Mouse (Mus musculus): ENCODE data around the gene Cma2. TPM values are rescaled to one million over a fixed set of nuclear protein-coding genes. Genes with fewer than 3 reads are reported as not detected.

Cma2 gene
- total RNA-seq, 2 experiments from 2014 or later = not detected

Other genes starting within 250 kb of the Cma2 start
- under 1 TPM; 0.16 to 0.18 TPM for gene Tgm1, start 237.1 kb upstream of the Cma2 start, total RNA-seq (2021)
- gene Rabggta, start 228.7 kb upstream of the Cma2 start, total RNA-seq (2021) = 10 to 100 TPM; 42.0 to 54.1 TPM
- gene Dhrs1, start 205.3 kb upstream of the Cma2 start, total RNA-seq (2021) = 100 to 1,000 TPM; 103 to 110 TPM
- gene Nop9, start 205.3 kb upstream of the Cma2 start, total RNA-seq (2021) = 10 to 100 TPM; 16.4 to 17.1 TPM
- gene Cideb, start 192.5 kb upstream of the Cma2 start, total RNA-seq (2021) = under 1 TPM; 0.47 to 0.89 TPM
- gene Ltb4r2, start 189.6 kb upstream of the Cma2 start, total RNA-seq (2021) = under 1 TPM; 0.45 to 0.64 TPM
- gene Ltb4r1, start 185.0 kb upstream of the Cma2 start, total RNA-seq (2021) = under 1 TPM; 0.62 to 0.69 TPM
- 1 to 10 TPM; 6.7 to 9.0 TPM for gene Adcy4, start 166.9 kb upstream of the Cma2 start, total RNA-seq (2021)
- gene Ripk3, start 162.1 kb upstream of the Cma2 start, total RNA-seq (2021) = 1 to 10 TPM in 1 of 2 experiments, under 1 TPM in 1; 0.78 to 2.2 TPM
- gene Nfatc4, start 127.8 kb upstream of the Cma2 start, total RNA-seq (2021) = 1 to 10 TPM; 3.9 to 5.8 TPM
- 10 to 100 TPM; 17.0 to 17.3 TPM for gene Nynrin, start 97.0 kb upstream of the Cma2 start, total RNA-seq (2021)
- gene Cbln3, start 66.6 kb upstream of the Cma2 start, total RNA-seq (2021) = 1 to 10 TPM in 1 of 2 experiments, under 1 TPM in 1; 0.62 to 1.0 TPM
- gene Khnyn, start 66.0 kb upstream of the Cma2 start, total RNA-seq (2021) = 10 to 100 TPM; 11.8 to 13.4 TPM
- 10 to 100 TPM; 80.5 to 87.8 TPM for gene Sdr39u1, start 50.7 kb upstream of the Cma2 start, total RNA-seq (2021)
- gene Cma1, start 6.3 kb upstream of the Cma2 start, total RNA-seq (2021) = under 1 TPM in 1 of 2 experiments, not detected in 1; 0.34 TPM
- not detected for gene Mcpt1, start 67.0 kb downstream of the Cma2 start, total RNA-seq (2021)
- not detected for gene Mcpt9, start 79.5 kb downstream of the Cma2 start, total RNA-seq (2021)
- not detected for gene Mcpt2, start 91.1 kb downstream of the Cma2 start, total RNA-seq (2021)
- gene Mcpt4, start 111.3 kb downstream of the Cma2 start, total RNA-seq (2021) = not detected
- gene Mcpt8, start 134.3 kb downstream of the Cma2 start, total RNA-seq (2021) = not detected
- gene Ctsg, start 151.6 kb downstream of the Cma2 start, total RNA-seq (2021) = not detected
- gene Gzme, start 169.6 kb downstream of the Cma2 start, total RNA-seq (2021) = not detected
- not detected for gene Gzmd, start 181.6 kb downstream of the Cma2 start, total RNA-seq (2021)
- gene Gzmg, start 208.6 kb downstream of the Cma2 start, total RNA-seq (2021) = not detected
- gene Gzmn, start 223.6 kb downstream of the Cma2 start, total RNA-seq (2021) = not detected